8 mouse cellular contexts compared by ENCODE assay signal in genomic region chr1:67038246-67038987, GRCm38 (mm10). TPM values are rescaled to one million over a fixed set of nuclear protein-coding genes. Genes with fewer than 3 reads are reported as not detected.
DNase-seq lines count a peak whose midpoint lies in the region; ATAC-seq and TF ChIP-seq lines count a peak whose summit lies in the region.

TSS of gene Lancl1 (minus strand) at chr1:67038872.

- in situ Hi-C loops in Patski (cut with MboI; ENCODE audit: low pct_unique_long_range_greater_than_20kb), result no loop called here

- CTCF ChIA-PET in Patski (lab: Charles Lee), result no interaction called here

- peak within 1 kb of the TSS; percentile 78 for H3K4me3 ChIP-seq in hindbrain, embryonic 14.5 days (replicated peaks; ENCODE audit: low read length)

- peak within 1 kb of the TSS; percentile 78 for H3K27ac ChIP-seq in hindbrain, embryonic 14.5 days

- no peaks in the 10 kb centered on the region for H3K27me3 ChIP-seq in Patski
- H3K27me3 ChIP-seq in hindbrain, embryonic 14.5 days (ENCODE audit: control insufficient read depth, insufficient read depth, low read length), result no peaks in the 10 kb centered on the region

- peaks cover 28% of the 10 kb centered on the region for H3K36me3 ChIP-seq in hindbrain, embryonic 14.5 days (replicated peaks; ENCODE audit: control insufficient read depth, insufficient read depth)

- under 1% methylated on average over 46 of the region's 47 CpGs for WGBS in hindbrain, embryonic 14.5 days

- no peaks in the 10 kb centered on the region for H3K9me3 ChIP-seq in hindbrain, embryonic 14.5 days (ENCODE audit: control insufficient read depth, low read length)

- POLR2A ChIA-PET in Patski (lab: Charles Lee), result no interaction called here

- peak within 1 kb of the TSS; percentile 80 for H3K9ac ChIP-seq in hindbrain, embryonic 14.5 days

- peak; percentile 25 for DNase-seq in Patski (ENCODE audit: low read depth, low spot score)
- DNase-seq in cerebellum, postnatal 14 days, result peak; percentile 90
- DNase-seq in frontal cortex, postnatal 25 days (ENCODE audit: low spot score in 2 of 2), result peak; percentile 83 to 87
- DNase-seq in hindbrain, embryonic 14.5 days (ENCODE audit: low spot score), result peak; percentile 87
- peak; percentile 90 to 92 for DNase-seq in layer of hippocampus, postnatal 36 days
- peak; percentile 96 for DNase-seq in lung, postnatal 36 days
- peak; percentile 95 for DNase-seq in retina, postnatal 1 day
- DNase-seq in urinary bladder, adult 18-20 months (ENCODE audit: low spot score in 2 of 2), result peak; percentile 78 to 85

- peak within 1 kb of the TSS; percentile 73 for H3K4me2 ChIP-seq in hindbrain, embryonic 14.5 days (replicated peaks)

- H3K4me1 ChIP-seq in hindbrain, embryonic 14.5 days (replicated peaks; ENCODE audit: control insufficient read depth, insufficient read depth, low read length), result peaks cover 11% of the 10 kb centered on the region

- no peak for TF ChIP-seq CTCF in Patski (IDR thresholded peaks at IDR 0.05)

- peak; percentile 99 for ATAC-seq in Patski
- peak; percentile 98 for ATAC-seq in hindbrain, embryonic 14.5 days (ENCODE audit: low FRiP score)

RNA-seq across cellular contexts. Expression of gene Lancl1, which starts in this region (rescaled TPM):
- 42.3 TPM for polyA plus RNA-seq in Patski (2021)
- polyA plus RNA-seq in hindbrain, embryonic 14.5 days (2014; fragmentation: Nextera tagmentation; extraction: Ambion mirVana), result 196 and 197 TPM in 2 replicates
- 100 to 1,000 TPM; 178 to 205 TPM for total RNA-seq in layer of hippocampus, postnatal 36 days (2021)

Comparison
In these comparisons a context has a peak if more than half of its experiments do, and no peak if none do; other contexts are left out.
1. Peak in every context shown above with its lines: DNase-seq, ATAC-seq, H3K4me3 ChIP-seq and H3K27ac ChIP-seq.
2. DNase-seq: peak in every context shown above with its lines; median percentile 96 in lung, postnatal 36 days; 95 in retina, postnatal 1 day; 91 in layer of hippocampus, postnatal 36 days; 90 in cerebellum, postnatal 14 days; 87 in hindbrain, embryonic 14.5 days; 85 in frontal cortex, postnatal 25 days; 82 in urinary bladder, adult 18-20 months; 25 in Patski.